ENCODE assay signal across 11 mouse cellular contexts in genomic region chr17:6852177-6852947, GRCm38 (mm10).
DNase-seq lines count a peak whose midpoint lies in the region; TF ChIP-seq lines count a peak whose summit lies in the region.
"Had no signal": no experiment of that assay in that cellular context is flagged by ENCODE, and none has a peak within 500 bp of the region (broad histone marks: within the 10 kb centered on the region; RNA-seq: fewer than 3 reads in every experiment).

No protein-coding gene starts in this region.

- no peak for TF ChIP-seq EP300 in CH12.LX (IDR thresholded peaks at IDR 0.05; ENCODE audit: low read length)

- peak in 1 of 2 experiments; percentile 47; a peak in 2 of 4 replicates for TF ChIP-seq CTCF in CH12.LX (conservative IDR thresholded peaks at IDR 0.05 in 1 of 2, IDR thresholded peaks at IDR 0.05 in 1 of 2; ENCODE audit: low read depth in 2 of 2, low read length in 2 of 2)

- H3K27me3 ChIP-seq in CH12.LX (replicated peaks): no peaks in the 10 kb centered on the region
- H3K27me3 ChIP-seq: embryonic facial prominence, embryonic 13.5 days had no signal

- dilution Hi-C loops in CH12.LX (cut with MboI; ENCODE audit: extremely low pct_ligation_motif_present, extremely low pct_unique_long_range_greater_than_20kb, low sequenced_read_pairs): no loop called here

- no peaks in the 10 kb centered on the region for H3K79me2 ChIP-seq in CH12.LX (replicated peaks; ENCODE audit: control insufficient read depth, extremely low read depth, insufficient read depth, poor library complexity, severe bottlenecking)

- TF ChIP-seq POLR2A in CH12.LX (IDR thresholded peaks at IDR 0.05; ENCODE audit: low read depth, low read length): no peak

- H3K9ac ChIP-seq in CH12.LX (ENCODE audit: insufficient read depth, low read depth): no peak overlapping the region
- H3K9ac ChIP-seq: embryonic facial prominence, embryonic 13.5 days had no signal

- no peak overlapping the region for H3K4me2 ChIP-seq in CH12.LX (ENCODE audit: insufficient read depth, low read depth, poor library complexity, severe bottlenecking)
- H3K4me2 ChIP-seq: embryonic facial prominence, embryonic 13.5 days had no signal

- no peak overlapping the region for H3K27ac ChIP-seq in CH12.LX (ENCODE audit: insufficient read depth, low read depth)
- H3K27ac ChIP-seq: embryonic facial prominence, embryonic 13.5 days had no signal

- H3K4me1 ChIP-seq in CH12.LX (ENCODE audit: control insufficient read depth in 1 of 2, insufficient read depth in 2 of 2): peaks cover 0 to 10% of the 10 kb centered on the region in 2 experiments; a peak in 2 of 4 replicates
- H3K4me1 ChIP-seq: embryonic facial prominence, embryonic 13.5 days had no signal

- no peaks in the 10 kb centered on the region for H3K9me3 ChIP-seq in CH12.LX (replicated peaks; ENCODE audit: low read length)

- H3K36me3 ChIP-seq in CH12.LX (replicated peaks in 1 of 2; ENCODE audit: control insufficient read depth in 1 of 2, insufficient read depth in 1 of 2, low read length in 1 of 2): no peaks in the 10 kb centered on the region
- H3K36me3 ChIP-seq: embryonic facial prominence, embryonic 13.5 days had no signal

- DNase-seq in A20 (ENCODE audit: low read depth, low spot score): peak; percentile 27
- DNase-seq in CH12.LX (ENCODE audit: extremely low read depth): peak; percentile 17
- DNase-seq in kidney, adult 8-10 months: peak; percentile 27 to 67
- DNase-seq in lung, postnatal 10 days: peak; percentile 64
- no peak for DNase-seq in gastrocnemius, postnatal 4 days (ENCODE audit: low spot score in 2 of 2)
- no peak for DNase-seq in frontal cortex, postnatal 14 days (ENCODE audit: low spot score in 2 of 2)
- DNase-seq in adrenal gland, postnatal 25 days: no peak
- no peak for DNase-seq in embryo, embryonic 10.5 days (ENCODE audit: low spot score)
- DNase-seq: midbrain, embryonic 14.5 days; right cerebral cortex, postnatal 14 days had no signal

- TF ChIP-seq RAD21 in CH12.LX (IDR thresholded peaks at IDR 0.05; ENCODE audit: low read depth, low read length): peak; percentile 44

- in situ Hi-C loops in CH12.LX (cut with MboI; ENCODE audit: low pct_ligation_motif_present, low pct_unique_long_range_greater_than_20kb, low sequenced_read_pairs): no loop called here

- H3K4me3 ChIP-seq in CH12.LX (replicated peaks in 1 of 3; ENCODE audit: low read depth in 2 of 3, low read length in 2 of 3, poor library complexity in 1 of 3): no peak overlapping the region
- H3K4me3 ChIP-seq: embryonic facial prominence, embryonic 13.5 days had no signal

TF ChIP-seq in CH12.LX, 34 proteins besides CTCF, POLR2A, EP300 and RAD21:
- TF ChIP-seq SMC3 (IDR thresholded peaks at IDR 0.05; ENCODE audit: low read depth, low read length): peak; percentile 43
- no peak for TF ChIP-seq KAT2A (IDR thresholded peaks at IDR 0.05; ENCODE audit: insufficient replicate concordance, low read length)

Comparison
In these comparisons a context has a peak if more than half of its experiments do, and no peak if none do; other contexts are left out.
1. DNase-seq: peak in A20 (single experiment), CH12.LX (single experiment), kidney, adult 8-10 months (2 of 2) and lung, postnatal 10 days (single experiment); none in gastrocnemius, postnatal 4 days (0 of 2), frontal cortex, postnatal 14 days (0 of 2), adrenal gland, postnatal 25 days (single experiment) and embryo, embryonic 10.5 days (single experiment).